Mouse (Mus musculus) induced T-regulatory cell, adult 2 months (primary cell): Measurements from ENCODE around the gene Ncoa6.

Source experiments
- DNase-seq: peaks from one replicate; pipeline ENCODE4 v3.0.0-alpha.2; 2012; ENCODE audit warnings: low read depth

Ncoa6 gene

GRCm38 (mm10) chr2:155442916-155443315 lies 30.8 kb downstream of the Ncoa6 start:
- no peak for DNase-seq

DNA sequence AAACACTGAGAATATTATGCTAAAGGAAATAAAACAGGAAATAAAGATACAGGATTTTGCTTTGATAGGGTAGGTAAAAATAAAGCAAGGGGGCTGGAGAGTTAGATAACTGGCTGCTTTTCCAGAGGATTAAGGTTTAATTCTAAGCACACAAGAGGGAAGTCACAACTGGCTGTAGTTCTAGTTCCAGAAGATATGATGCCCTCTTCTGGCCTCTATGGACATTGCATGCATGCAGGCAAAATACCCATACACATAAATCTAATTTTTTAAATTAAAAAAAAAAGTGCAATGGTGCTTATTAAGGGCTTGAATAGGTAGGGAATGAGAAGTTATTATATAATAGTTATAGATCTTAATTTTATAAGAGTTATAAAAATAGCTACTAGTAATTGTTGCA lies 37.2 kb downstream of the Ncoa6 start:
- DNase-seq, result peak; percentile 57

- no peak for DNase-seq
Observed at GRCm38 (mm10) chr2:155420911-155421310, 52.8 kb downstream of the Ncoa6 start.

DNA sequence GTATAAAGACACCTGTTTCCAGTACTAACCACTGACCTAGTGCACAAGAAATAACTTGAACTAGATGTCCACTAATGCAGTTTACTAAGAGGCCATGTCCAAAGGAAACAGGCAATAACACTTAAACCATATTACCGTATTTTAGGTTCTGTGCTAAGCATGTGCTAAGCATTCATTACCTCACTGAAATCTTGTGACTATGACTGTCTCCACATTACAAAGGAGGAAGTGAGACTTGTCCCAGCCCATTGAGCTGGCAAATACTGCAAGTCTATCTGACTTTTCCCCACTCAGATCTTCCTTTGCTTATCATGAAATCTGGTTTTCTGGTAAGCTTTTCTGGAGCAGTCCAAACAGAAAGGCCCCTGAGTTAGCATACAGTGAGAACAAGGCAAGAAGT lies 69.1 kb downstream of the Ncoa6 start:
- no peak for DNase-seq

DNA sequence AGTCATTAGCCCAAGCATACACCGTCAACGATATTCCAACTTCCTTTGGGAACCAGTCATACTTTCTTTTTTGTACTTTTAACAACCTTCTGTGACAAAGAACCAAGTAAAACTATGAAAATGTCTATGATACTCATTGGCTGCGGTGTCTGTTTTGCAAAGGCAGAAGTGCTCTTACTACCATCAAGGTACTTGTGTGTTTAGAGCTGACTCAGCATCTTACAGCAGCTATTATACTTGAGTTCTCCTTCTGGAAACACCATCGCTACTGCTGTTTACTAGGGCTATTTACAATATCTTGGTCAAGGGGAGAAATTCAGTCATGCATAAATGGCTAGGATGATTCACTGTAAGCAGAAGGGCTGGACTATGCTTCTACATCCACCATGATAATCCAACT lies 71.8 kb downstream of the Ncoa6 start:
- DNase-seq, result no peak

DNA sequence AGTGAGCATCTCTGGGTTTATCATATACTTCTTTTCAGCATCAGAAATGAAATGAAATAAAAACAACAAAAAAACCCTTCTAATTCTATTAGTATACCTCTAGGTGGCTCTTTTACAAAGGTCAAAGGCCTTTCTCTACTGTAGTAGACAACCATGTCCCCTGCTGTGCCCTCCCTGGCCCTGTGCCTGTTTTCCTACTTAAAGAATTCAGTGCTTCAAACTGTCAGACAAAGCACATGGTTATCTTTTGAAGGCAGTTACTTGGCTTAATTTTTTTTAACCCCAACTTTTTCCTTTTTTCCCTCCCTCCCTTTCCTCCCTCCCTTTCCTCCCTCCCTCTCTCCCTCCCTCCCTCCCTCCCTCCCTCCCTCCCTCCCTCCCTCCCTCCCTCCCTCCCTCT lies 73.4 kb downstream of the Ncoa6 start:
- no peak for DNase-seq

GRCm38 (mm10) chr2:155394586-155394985 lies 79.1 kb downstream of the Ncoa6 start:
- no peak for DNase-seq

DNA sequence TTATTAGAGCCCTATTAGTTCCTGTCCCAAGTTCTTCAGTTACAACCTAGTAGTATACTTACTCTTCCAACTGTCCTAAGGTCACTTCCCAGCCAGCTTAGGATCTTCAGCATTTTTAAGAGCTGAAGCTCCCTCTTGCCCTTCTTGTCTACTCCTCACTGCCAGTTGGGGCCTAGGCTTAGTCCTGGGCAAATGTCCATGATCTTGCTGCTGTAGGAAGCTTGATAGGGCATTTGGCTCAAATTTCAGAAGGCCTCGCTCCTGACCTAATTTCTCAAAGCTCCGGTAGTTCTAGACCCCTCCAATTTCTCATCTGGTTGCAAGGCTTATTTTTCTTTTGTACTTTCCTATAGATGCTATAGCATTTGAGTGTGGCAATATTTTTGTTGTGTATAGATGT lies 85.1 kb downstream of the Ncoa6 start:
- DNase-seq, result no peak

DNA sequence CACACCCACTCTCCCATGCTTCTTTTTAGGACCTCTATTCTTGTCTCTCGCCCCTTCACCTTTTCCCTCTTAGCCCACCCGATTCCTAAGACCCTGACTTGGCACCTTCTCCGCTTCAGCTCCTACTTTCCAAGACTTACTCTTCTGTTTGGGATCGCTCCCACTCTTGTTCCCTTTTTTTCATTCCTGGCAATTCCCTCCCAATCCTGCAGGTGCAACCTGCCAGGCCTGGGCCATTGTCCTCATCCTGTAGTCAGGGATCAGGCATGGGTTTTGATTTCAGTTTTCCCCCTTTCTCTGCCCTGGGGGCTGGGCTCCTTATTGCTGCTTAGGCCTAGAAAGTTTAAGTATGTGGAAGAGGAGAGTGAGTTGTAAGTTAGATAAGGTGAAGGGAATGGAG lies 86.6 kb downstream of the Ncoa6 start:
- no peak for DNase-seq

DNA sequence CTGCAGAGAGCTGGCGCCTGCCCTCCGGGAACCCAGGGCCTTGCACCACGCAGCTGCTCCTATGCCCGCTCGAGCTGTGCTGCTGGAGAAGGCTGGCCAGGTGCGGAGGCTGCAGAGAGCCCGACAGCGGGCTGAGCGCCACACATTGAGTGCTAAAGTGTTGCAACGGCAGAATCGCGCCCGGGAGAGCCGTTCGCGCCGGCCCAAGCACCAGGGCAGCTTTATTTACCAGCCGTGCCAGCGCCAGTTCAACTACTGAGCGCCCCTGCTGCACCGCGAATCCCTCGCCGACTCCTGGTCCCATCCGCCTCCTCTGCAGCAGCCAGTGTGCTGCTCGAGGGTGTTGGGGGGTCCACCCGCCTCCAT lies 87.2 kb downstream of the Ncoa6 start:
- DNase-seq, result peak; percentile 7

GRCm38 (mm10) chr2:155385731-155386533 lies 87.8 kb downstream of the Ncoa6 start:
- peak; percentile 11 for DNase-seq

DNA sequence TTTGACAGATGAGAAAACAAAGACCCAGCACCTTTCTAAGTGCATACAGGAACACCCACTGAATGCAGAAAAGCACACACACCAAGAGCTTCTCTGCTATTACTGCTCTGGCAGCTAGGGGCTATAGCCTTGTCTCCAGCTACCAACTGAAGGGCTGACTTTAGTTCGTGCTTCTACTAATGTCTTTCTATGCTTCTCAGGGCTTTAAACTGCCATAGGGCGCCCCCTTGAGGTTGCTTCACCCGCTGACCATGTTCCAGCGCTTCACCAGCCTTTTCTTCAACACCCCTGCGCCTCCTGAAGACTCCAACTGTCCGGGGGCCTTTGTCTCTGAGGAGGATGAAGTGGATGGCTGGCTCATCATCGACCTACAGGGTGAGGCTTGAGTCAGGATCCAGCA lies 88.6 kb downstream of the Ncoa6 start:
- peak; percentile 91 for DNase-seq

DNA sequence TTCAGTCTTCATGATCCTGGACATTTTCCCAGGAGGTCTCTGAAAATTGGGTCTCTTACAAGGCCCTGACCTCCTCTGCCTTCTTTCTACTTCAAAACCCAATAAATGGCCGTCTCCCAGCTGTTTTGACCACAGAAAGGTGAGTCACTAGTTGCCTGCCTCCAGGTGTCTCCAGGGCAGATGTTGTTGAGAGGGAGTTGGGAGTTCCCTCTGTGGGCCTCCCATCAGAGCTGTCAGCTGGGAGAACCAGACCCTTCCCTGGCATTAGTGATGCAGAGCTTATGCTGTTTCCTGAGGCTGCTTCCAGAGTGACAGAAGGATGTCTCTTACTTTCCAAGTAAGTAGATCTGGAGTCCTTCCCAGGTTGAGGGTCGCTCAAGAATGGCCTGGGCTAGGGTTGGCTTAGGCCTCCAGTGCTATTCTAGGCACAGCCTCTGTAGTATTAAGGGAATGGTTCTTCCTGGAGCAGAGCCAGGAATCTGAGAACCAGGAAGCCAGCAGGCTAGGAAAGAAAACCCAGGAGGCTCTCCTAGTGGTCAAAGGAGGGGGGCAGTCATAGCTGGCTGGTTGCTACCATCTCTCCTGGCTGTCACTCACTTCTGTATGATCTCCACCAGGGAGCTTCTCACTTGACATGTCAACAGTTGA lies 90.8 kb downstream of the Ncoa6 start:
- DNase-seq, result peak; percentile 53

GRCm38 (mm10) chr2:155382332-155382700 lies 91.4 kb downstream of the Ncoa6 start:
- DNase-seq, result no peak

- peak; percentile 97 for DNase-seq
Observed at GRCm38 (mm10) chr2:155381643-155382331, 91.9 kb downstream of the Ncoa6 start.

DNA sequence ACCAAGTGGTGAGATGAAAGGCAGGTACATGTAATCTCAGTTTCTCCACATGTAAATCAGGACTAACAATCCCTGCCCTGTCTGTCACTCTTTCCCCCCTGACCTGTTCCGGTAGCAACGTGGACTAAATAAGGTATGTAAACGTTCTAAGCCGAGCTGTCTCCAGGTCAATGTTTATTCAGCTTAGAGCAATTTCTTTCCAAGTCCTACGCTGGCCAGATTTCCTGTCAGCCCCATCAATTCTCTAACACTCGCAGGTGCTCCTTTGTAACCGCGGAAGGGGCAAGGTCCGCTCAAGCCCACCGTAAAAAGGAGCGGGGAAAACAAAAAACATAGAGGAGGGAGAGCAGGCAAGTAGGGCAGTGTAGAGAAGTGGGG lies 92.6 kb downstream of the Ncoa6 start:
- DNase-seq, result peak; percentile 59

DNA sequence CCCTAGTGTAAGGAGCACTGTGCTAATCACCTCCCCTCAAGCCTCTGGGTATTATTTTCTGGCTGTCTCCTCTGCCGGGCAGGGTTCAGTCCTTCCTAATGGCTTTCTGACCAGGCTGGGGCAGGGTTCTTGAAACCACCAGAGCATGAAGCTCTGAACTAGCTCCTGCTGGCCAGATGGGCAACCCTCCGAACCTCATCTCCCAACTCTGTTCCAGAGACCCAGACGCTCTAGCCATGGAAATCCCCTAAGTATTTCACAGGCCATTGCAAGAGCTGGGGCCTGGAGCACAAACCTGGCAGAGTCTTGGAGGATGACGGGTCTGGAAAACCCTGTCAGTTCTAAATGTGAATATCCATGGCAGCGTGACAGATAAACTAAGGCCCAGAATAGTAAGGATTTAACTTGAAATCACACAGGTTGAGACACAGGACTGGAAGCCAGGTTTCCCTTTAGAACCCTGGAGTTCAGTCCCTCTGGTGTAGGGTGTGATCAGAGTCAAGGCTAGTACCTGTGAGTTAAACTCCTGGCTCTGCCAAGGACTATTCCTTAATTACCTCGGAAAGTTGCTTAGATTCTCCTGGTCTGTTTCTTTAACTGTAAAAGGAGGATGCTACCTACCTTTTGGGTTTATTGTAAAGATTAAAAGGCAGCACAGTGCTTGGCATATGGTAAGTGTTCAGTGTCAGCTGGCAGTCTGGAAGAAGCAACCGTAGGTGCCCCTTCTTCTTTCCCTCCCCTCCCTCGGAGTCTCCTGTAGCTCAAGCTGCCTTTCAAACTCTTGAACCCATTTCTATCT lies 93.2 kb downstream of the Ncoa6 start, which contains the start of gene Trp53inp2:
Gene Trp53inp2, plus strand, starts transcription at position 799 of the 799 bp plus-strand sequence.
- no peak for DNase-seq

GRCm38 (mm10) chr2:155376191-155376590 lies 97.5 kb downstream of the Ncoa6 start:
- no peak for DNase-seq

GRCm38 (mm10) chr2:155374521-155374920 lies 99.2 kb downstream of the Ncoa6 start:
- no peak for DNase-seq

DNA sequence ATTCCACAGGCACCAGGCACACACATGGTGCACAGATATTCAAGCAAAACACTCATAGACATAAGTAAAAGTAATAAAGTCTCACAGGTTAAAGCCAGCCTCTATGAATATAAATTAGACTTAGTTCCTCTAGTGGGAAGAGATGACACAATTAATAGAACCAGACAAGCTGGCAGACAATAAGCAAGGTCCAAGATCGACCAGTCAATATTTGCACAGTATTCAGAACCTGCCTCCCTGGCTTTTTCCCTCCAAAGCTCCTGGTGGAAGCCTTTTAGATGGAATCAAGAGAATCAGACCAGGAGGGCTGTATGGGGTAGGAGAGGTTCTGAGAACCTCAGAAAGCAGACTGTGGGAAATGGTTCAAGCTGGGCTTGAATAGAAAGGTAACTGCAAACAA lies 99.8 kb downstream of the Ncoa6 start:
- DNase-seq, result no peak

DNA sequence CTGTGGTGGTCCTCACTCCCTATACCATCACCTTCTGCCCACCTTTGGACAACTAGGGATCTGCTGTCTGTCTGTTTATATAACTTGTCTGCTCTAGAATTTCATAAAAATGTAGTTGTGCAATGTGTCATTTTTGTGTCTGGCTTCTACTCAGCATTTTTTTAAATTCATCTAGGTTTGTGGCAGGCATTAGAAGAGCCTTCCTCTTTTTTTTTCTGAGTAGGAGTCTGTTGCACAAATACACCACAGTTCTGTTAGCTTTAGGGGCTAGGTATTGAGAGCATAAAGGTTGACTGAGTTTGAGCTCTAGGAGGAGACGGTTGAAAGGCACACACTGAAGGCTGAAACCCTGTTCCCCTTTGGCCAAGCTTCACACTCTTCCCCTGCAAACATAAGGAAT lies 100.4 kb downstream of the Ncoa6 start:
- DNase-seq, result no peak

DNA sequence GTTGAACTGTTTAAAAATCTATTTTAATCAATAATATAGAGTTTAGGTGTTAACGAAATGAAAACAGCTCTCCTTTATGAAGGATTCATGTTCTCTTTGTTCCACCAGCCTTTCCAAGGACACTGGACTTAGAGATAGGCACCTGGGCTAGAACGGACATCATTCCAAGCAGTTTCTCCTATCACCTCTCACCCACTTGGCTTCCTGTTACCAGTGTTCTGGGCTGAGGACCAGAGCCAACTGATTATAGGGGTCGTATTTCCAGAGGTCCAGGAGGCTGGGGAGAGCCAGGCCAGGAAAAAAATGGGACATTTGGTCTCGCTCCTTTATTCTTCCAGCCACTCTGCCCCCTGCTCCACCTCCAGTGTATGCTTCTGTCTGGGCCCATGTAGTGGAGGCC lies 101.2 kb downstream of the Ncoa6 start:
- DNase-seq, result no peak
